Mouse (Mus musculus) myocyte (in vitro differentiated cells): ENCODE results near the gene Trim30a. TPM values are rescaled to one million over a fixed set of nuclear protein-coding genes. Genes with fewer than 3 reads are reported as not detected.

ENCODE experiments used
- H3K27me3 ChIP-seq: one replicate; pipeline ENCODE4 v1.6.1; 2011; ENCODE audit not compliant: control insufficient read depth, insufficient read depth, insufficient read length
- H3K36me3 ChIP-seq: one replicate; pipeline ENCODE4 v1.6.1; 2011; ENCODE audit not compliant: control insufficient read depth, insufficient read depth
- H3K4me2 ChIP-seq: one replicate; pipeline ENCODE4 v1.6.1; 2011; ENCODE audit warnings: low read depth, control low read depth
- H3K4me3 ChIP-seq: one replicate; pipeline ENCODE4 v1.5.1; 2011; ENCODE audit warnings: mild to moderate bottlenecking, control low read depth, moderate library complexity
- H3K79me2 ChIP-seq: one replicate; pipeline ENCODE4 v1.6.1; 2011; ENCODE audit not compliant: control insufficient read depth, insufficient read depth
- H3ac ChIP-seq: one replicate; pipeline ENCODE4 v1.6.1; 2011; ENCODE audit not compliant: control insufficient read depth, insufficient read length
- CEBPB ChIP-seq: IDR thresholded peaks from 2 replicates; pipeline ENCODE4 v1.6.1; 2011; ENCODE audit warnings: mild to moderate bottlenecking, moderate library complexity; ENCODE audit not compliant: poor library complexity, insufficient read depth, severe bottlenecking
- E2F4 ChIP-seq: IDR thresholded peaks from one replicate; pipeline ENCODE4 v1.6.1; 2011; ENCODE audit warnings: mild to moderate bottlenecking, control low read depth, moderate library complexity; ENCODE audit not compliant: insufficient read depth
- MAX ChIP-seq: IDR thresholded peaks from one replicate; pipeline ENCODE4 v1.6.1; 2011; ENCODE audit warnings: low read depth, mild to moderate bottlenecking, control low read depth
- MYOD1 ChIP-seq, 3 experiments: IDR thresholded peaks; one replicate each; pipeline ENCODE4 v1.6.1; 2011; ENCODE audit warnings: control low read depth in 2 of 3, low read depth in 2 of 3, mild to moderate bottlenecking in 2 of 3, moderate library complexity in 1 of 3; ENCODE audit not compliant: insufficient read length in 2 of 3, control insufficient read depth in 1 of 3
- MYOG ChIP-seq, 3 experiments: IDR thresholded peaks; one replicate each; pipeline ENCODE4 v1.6.1; 2011; ENCODE audit warnings: control low read depth in 2 of 3, low read depth in 2 of 3, mild to moderate bottlenecking in 2 of 3; ENCODE audit not compliant: insufficient read length in 2 of 3, control insufficient read depth in 1 of 3, insufficient read depth in 1 of 3
- POLR2A ChIP-seq: IDR thresholded peaks from one replicate; pipeline ENCODE4 v1.6.1; 2011; ENCODE audit warnings: low read depth, mild to moderate bottlenecking, control low read depth, moderate library complexity; ENCODE audit not compliant: insufficient read length
- POLR2AphosphoS2 ChIP-seq: IDR thresholded peaks from one replicate; pipeline ENCODE4 v1.6.1; 2011; ENCODE audit warnings: low read depth, control low read depth; ENCODE audit not compliant: insufficient read length
- REST ChIP-seq: IDR thresholded peaks from one replicate; pipeline ENCODE4 v1.6.1; 2011; ENCODE audit warnings: mild to moderate bottlenecking, control low read depth, moderate library complexity; ENCODE audit not compliant: insufficient read depth, insufficient read length
- SRF ChIP-seq: IDR thresholded peaks from one replicate; pipeline ENCODE4 v1.6.1; 2011; ENCODE audit warnings: low read depth; ENCODE audit not compliant: control insufficient read depth, insufficient read length
- TCF12 ChIP-seq: IDR thresholded peaks from one replicate; pipeline ENCODE4 v1.6.1; 2011; ENCODE audit warnings: mild to moderate bottlenecking, control low read depth; ENCODE audit not compliant: poor library complexity, insufficient read depth, severe bottlenecking
- TCF3 ChIP-seq: IDR thresholded peaks from one replicate; pipeline ENCODE4 v1.6.1; 2011; ENCODE audit warnings: low read depth, control low read depth; ENCODE audit not compliant: insufficient read length
- USF1 ChIP-seq: IDR thresholded peaks from one replicate; pipeline ENCODE4 v1.6.1; 2011; ENCODE audit warnings: low read depth, mild to moderate bottlenecking, control low read depth, moderate library complexity
- polyA plus RNA-seq: library from polyadenylated mRNA; unstranded; fragments of >200 nt; fragmentation: generic; extraction: Trizol; gene quantifications from one replicate; pipeline ENCODE4 v1.2.1, GENCODE M21; 2012; ENCODE audit warnings: missing spikeins

The Trim30a gene
- polyA plus RNA-seq, 1 experiment: 0.02 TPM

- TF ChIP-seq MAX (no peak), REST (no peak), CEBPB (no peak), TCF12 (no peak), MYOG (IDR thresholded peaks at IDR 0.05; ENCODE audit: control insufficient read depth in 1 of 3, insufficient read depth in 1 of 3, insufficient read length in 2 of 3, low read depth in 2 of 3) (no peak), TCF3 (no peak), SRF (no peak), POLR2A (no peak), POLR2AphosphoS2 (no peak), MYOD1 (IDR thresholded peaks at IDR 0.05; ENCODE audit: control insufficient read depth in 1 of 3, insufficient read length in 2 of 3, low read depth in 2 of 3) (no peak), E2F4 (no peak), USF1 (no peak)
- Histone ChIP-seq H3K27me3 (no peaks in the 10 kb centered on the region), H3K36me3 (no peaks in the 10 kb centered on the region), H3K4me2 (no peak within 1 kb of the TSS), H3ac (no peak within 1 kb of the TSS), H3K79me2 (no peaks in the 10 kb centered on the region), H3K4me3 (no peak within 1 kb of the TSS)
Observed at GRCm38 (mm10) chr7:104369736-104370414, 95.1 kb downstream of the Trim30a start, which contains the start of gene Trim30b. Gene Trim30b (minus strand): TSS chr7:104369884.

GRCm38 (mm10) chr7:104366339-104366738, 98.7 kb downstream of the Trim30a start:
- H3K79me2 ChIP-seq: no peaks in the 10 kb centered on the region
- no peak overlapping the region for H3K4me2 ChIP-seq
- TF ChIP-seq TCF12: no peak
- TF ChIP-seq POLR2A: no peak
- TF ChIP-seq CEBPB: no peak
- TF ChIP-seq MAX: no peak
- no peak for TF ChIP-seq E2F4
- H3K27me3 ChIP-seq: no peaks in the 10 kb centered on the region
- no peak overlapping the region for H3K4me3 ChIP-seq
- no peak overlapping the region for H3ac ChIP-seq
- no peaks in the 10 kb centered on the region for H3K36me3 ChIP-seq

Other genes starting within 250 kb of the Trim30a start
- not detected for gene Trim6, start 246.4 kb downstream of the Trim30a start, polyA plus RNA-seq
- gene Trim34a, start 220.7 kb downstream of the Trim30a start, polyA plus RNA-seq: 0.02 TPM
- gene Trim5, start 177.1 kb downstream of the Trim30a start, polyA plus RNA-seq: not detected
- not detected for gene Trim12a, start 149.7 kb downstream of the Trim30a start, polyA plus RNA-seq
- 0.05 TPM for gene Trim34b, start 135.7 kb downstream of the Trim30a start, polyA plus RNA-seq
- 0.47 TPM for gene Trim12c, start 111.8 kb downstream of the Trim30a start, polyA plus RNA-seq
- gene Trim30b, start 95.3 kb downstream of the Trim30a start, polyA plus RNA-seq: not detected
- not detected for gene Trim30c, start 64.4 kb downstream of the Trim30a start, polyA plus RNA-seq
- not detected for gene Trim30d, start 42.7 kb upstream of the Trim30a start, polyA plus RNA-seq
- not detected for gene Olfr651, start 84.9 kb upstream of the Trim30a start, polyA plus RNA-seq
- not detected for gene Olfr652, start 95.7 kb upstream of the Trim30a start, polyA plus RNA-seq
- not detected for gene Olfr653, start 112.1 kb upstream of the Trim30a start, polyA plus RNA-seq
- gene Olfr654, start 121.8 kb upstream of the Trim30a start, polyA plus RNA-seq: not detected
- gene Olfr655, start 136.6 kb upstream of the Trim30a start, polyA plus RNA-seq: not detected
- not detected for gene Olfr656, start 148.8 kb upstream of the Trim30a start, polyA plus RNA-seq
- gene Olfr657, start 159.6 kb upstream of the Trim30a start, polyA plus RNA-seq: not detected
- not detected for gene Olfr658, start 182.1 kb upstream of the Trim30a start, polyA plus RNA-seq
- not detected for gene Olfr659, start 201.6 kb upstream of the Trim30a start, polyA plus RNA-seq
- gene Olfr661, start 221.3 kb upstream of the Trim30a start, polyA plus RNA-seq: not detected